Comparison of ENCODE assay signal across 28 mouse cellular contexts in the genomic region with DNA sequence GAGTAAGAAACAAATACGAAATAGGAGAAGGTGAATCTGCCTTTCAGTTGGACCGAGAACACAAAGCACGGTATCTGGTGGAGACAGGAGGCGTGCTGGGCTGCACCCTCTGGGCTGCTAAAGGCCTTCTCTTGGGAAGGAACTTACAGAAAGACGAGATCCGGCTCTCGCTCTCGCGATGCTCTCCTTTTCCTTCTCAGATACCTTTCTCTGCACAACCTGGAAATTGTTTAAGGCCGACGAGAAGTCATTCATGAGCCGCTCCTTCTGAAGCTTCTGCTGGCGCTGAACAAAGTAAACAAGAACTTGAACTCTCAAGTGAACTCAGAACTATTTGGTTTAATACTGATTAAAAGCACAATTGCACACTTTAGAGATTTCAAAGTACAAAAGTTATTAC. TPM values are rescaled to one million over a fixed set of nuclear protein-coding genes. Genes with fewer than 3 reads are reported as not detected.
DNase-seq lines count a peak whose midpoint lies in the region; ATAC-seq and TF ChIP-seq lines count a peak whose summit lies in the region.
"Had no signal": no experiment of that assay in that cellular context is flagged by ENCODE, and none has a peak within 500 bp of the region (broad histone marks: within the 10 kb centered on the region; RNA-seq: fewer than 3 reads in every experiment).

No protein-coding gene starts in this region.

- no peaks in the 10 kb centered on the region for H3K9me3 ChIP-seq in liver, embryonic 11.5 days (ENCODE audit: control insufficient read depth, low read length)
- H3K9me3 ChIP-seq in intestine, embryonic 14.5 days (ENCODE audit: control insufficient read depth, low read length), result no peaks in the 10 kb centered on the region
- no peaks in the 10 kb centered on the region for H3K9me3 ChIP-seq in lung, postnatal 0 days (ENCODE audit: low read length)
- H3K9me3 ChIP-seq in stomach, embryonic 16.5 days (replicated peaks; ENCODE audit: control insufficient read depth, low read length), result no peaks in the 10 kb centered on the region
- H3K9me3 ChIP-seq in hindbrain, embryonic 11.5 days (ENCODE audit: control insufficient read depth, low read length), result no peaks in the 10 kb centered on the region
- H3K9me3 ChIP-seq: forebrain, embryonic 12.5 days; hindbrain, embryonic 12.5 days; limb, embryonic 12.5 days; liver, embryonic 12.5 days had no signal

- TF ChIP-seq CTCF in liver, adult 2 months (IDR thresholded peaks at IDR 0.05; ENCODE audit: low read depth, low read length), result no peak
- no peak for TF ChIP-seq CTCF in lung, postnatal 0 days (IDR thresholded peaks at IDR 0.05)

- WGBS in liver, adult 2 months, result 70% methylated on average over 13 of the region's 13 CpGs
- 87% methylated on average over 13 of the region's 13 CpGs for WGBS in liver, embryonic 11.5 days
- WGBS in intestine, embryonic 14.5 days, result 82% methylated on average over 13 of the region's 13 CpGs
- WGBS in lung, postnatal 0 days, result 58% methylated on average over 13 of the region's 13 CpGs
- 70% methylated on average over 13 of the region's 13 CpGs for WGBS in stomach, embryonic 16.5 days
- 94% methylated on average over 13 of the region's 13 CpGs for WGBS in hindbrain, embryonic 11.5 days

- no peak overlapping the region for H3K9ac ChIP-seq in liver, adult 2 months (ENCODE audit: low read depth, low read length)
- H3K9ac ChIP-seq in liver, embryonic 11.5 days (ENCODE audit: low read depth, low read length), result no peak overlapping the region
- no peak overlapping the region for H3K9ac ChIP-seq in intestine, embryonic 14.5 days (ENCODE audit: low read length)
- no peak overlapping the region for H3K9ac ChIP-seq in lung, postnatal 0 days (replicated peaks; ENCODE audit: low read depth)
- H3K9ac ChIP-seq in stomach, embryonic 16.5 days (ENCODE audit: low read length), result no peak overlapping the region
- no peak overlapping the region for H3K9ac ChIP-seq in hindbrain, embryonic 11.5 days (ENCODE audit: low read depth, low read length)
- H3K9ac ChIP-seq: forebrain, embryonic 12.5 days; forebrain, postnatal 0 days; hindbrain, embryonic 12.5 days; limb, embryonic 12.5 days; liver, embryonic 12.5 days; liver, postnatal 0 days had no signal

- peak; percentile 78 for DNase-seq in liver, adult 2 months (ENCODE audit: extremely low read depth, low read depth, low spot score)
- DNase-seq in liver, embryonic 11.5 days (ENCODE audit: low spot score), result no peak
- peak; percentile 53 for DNase-seq in intestine, embryonic 14.5 days (ENCODE audit: low spot score)
- DNase-seq in lung, postnatal 0 days (ENCODE audit: low spot score), result peak; percentile 90
- DNase-seq in hindbrain, embryonic 11.5 days (ENCODE audit: low spot score), result no peak
- DNase-seq in frontal cortex, postnatal 36 days (ENCODE audit: low spot score in 2 of 2), result no peak
- no peak for DNase-seq in left cerebral cortex, postnatal 25 days (ENCODE audit: low spot score in 2 of 2)
- DNase-seq: adrenal gland, adult 2 months; adrenal gland, postnatal 36 days; cerebellum, adult 18-20 months; cerebellum, postnatal 14 days; forebrain, postnatal 0 days; gastrocnemius, postnatal 10 days; heart, postnatal 14 days; kidney, adult 2 months; kidney, postnatal 36 days; liver, postnatal 0 days; right cerebral cortex, adult 18-20 months; spleen, adult 18-20 months had no signal

- H3K4me3 ChIP-seq in liver, adult 2 months (ENCODE audit: insufficient read depth, low read depth, low read length), result no peak overlapping the region
- no peak overlapping the region for H3K4me3 ChIP-seq in liver, embryonic 11.5 days (ENCODE audit: low read depth, low read length)
- H3K4me3 ChIP-seq in intestine, embryonic 14.5 days (ENCODE audit: low read depth, low read length), result no peak overlapping the region
- H3K4me3 ChIP-seq in lung, postnatal 0 days (ENCODE audit: low read depth, low read length), result no peak overlapping the region
- H3K4me3 ChIP-seq in stomach, embryonic 16.5 days (replicated peaks; ENCODE audit: low read length), result no peak overlapping the region
- H3K4me3 ChIP-seq in hindbrain, embryonic 11.5 days (ENCODE audit: low read depth, low read length), result no peak overlapping the region
- H3K4me3 ChIP-seq: erythroblast, embryonic 14.5 days; forebrain, embryonic 12.5 days; hindbrain, embryonic 12.5 days; limb, embryonic 12.5 days; liver, embryonic 12.5 days had no signal

- no peak overlapping the region for H3K27ac ChIP-seq in liver, adult 2 months (replicated peaks; ENCODE audit: insufficient read depth, low read depth, low read length)
- no peak overlapping the region for H3K27ac ChIP-seq in liver, embryonic 11.5 days (ENCODE audit: low read depth, low read length)
- no peak overlapping the region for H3K27ac ChIP-seq in intestine, embryonic 14.5 days (ENCODE audit: low read depth)
- H3K27ac ChIP-seq in lung, postnatal 0 days (ENCODE audit: low read length), result peak overlapping the region; percentile 15; the same call in 1 of the 2 replicates
- peak overlapping the region; percentile 34; the same call in 1 of the 2 replicates for H3K27ac ChIP-seq in stomach, embryonic 16.5 days (ENCODE audit: low read length)
- no peak overlapping the region for H3K27ac ChIP-seq in hindbrain, embryonic 11.5 days (ENCODE audit: low read depth, low read length)
- H3K27ac ChIP-seq: forebrain, embryonic 12.5 days; hindbrain, embryonic 12.5 days; limb, embryonic 12.5 days; liver, embryonic 12.5 days had no signal

- H3K79me2 ChIP-seq in liver, adult 2 months (ENCODE audit: control insufficient read depth, insufficient read depth, low read length), result no peaks in the 10 kb centered on the region

- no peak overlapping the region for H3K4me2 ChIP-seq in liver, embryonic 11.5 days
- no peak overlapping the region for H3K4me2 ChIP-seq in intestine, embryonic 14.5 days (ENCODE audit: low read length)
- H3K4me2 ChIP-seq in lung, postnatal 0 days (replicated peaks; ENCODE audit: low read depth, low read length), result 0 out of 2 replicates have a peak overlapping the region, but pooled peaks have one; percentile 6
- no peak overlapping the region for H3K4me2 ChIP-seq in stomach, embryonic 16.5 days (ENCODE audit: low read depth, low read length)
- H3K4me2 ChIP-seq in hindbrain, embryonic 11.5 days (replicated peaks; ENCODE audit: low read depth, low read length), result no peak overlapping the region
- H3K4me2 ChIP-seq: forebrain, embryonic 12.5 days; hindbrain, embryonic 12.5 days; limb, embryonic 12.5 days; liver, embryonic 12.5 days; midbrain, embryonic 11.5 days had no signal

- intact Hi-C loops in left cerebral cortex, postnatal 25 days (cut with DNase I), result no loop called here

- ATAC-seq in liver, embryonic 11.5 days (replicated peaks; ENCODE audit: low FRiP score), result no peak
- no peak for ATAC-seq in intestine, embryonic 14.5 days (replicated peaks; ENCODE audit: low FRiP score, low TSS enrichment, low read depth)
- peak; percentile 87 for ATAC-seq in lung, postnatal 0 days
- ATAC-seq in stomach, embryonic 16.5 days (ENCODE audit: insufficient read depth, low FRiP score), result peak; percentile 53; the same call in 1 of the 2 replicates
- no peak for ATAC-seq in hindbrain, embryonic 11.5 days (ENCODE audit: low FRiP score)
- ATAC-seq: forebrain, postnatal 0 days; liver, embryonic 12.5 days; liver, postnatal 0 days; midbrain, embryonic 16.5 days; Patski had no signal

- H3K4me1 ChIP-seq in liver, adult 2 months (ENCODE audit: control insufficient read depth, insufficient read depth, low read length), result no peaks in the 10 kb centered on the region
- 0 out of 2 replicates have a peak, but pooled peaks cover 3% of the 10 kb centered on the region for H3K4me1 ChIP-seq in liver, embryonic 11.5 days (replicated peaks; ENCODE audit: control insufficient read depth, insufficient read depth, low read length)
- H3K4me1 ChIP-seq in intestine, embryonic 14.5 days (replicated peaks; ENCODE audit: control insufficient read depth, insufficient read depth, low read length), result no peaks in the 10 kb centered on the region
- H3K4me1 ChIP-seq in lung, postnatal 0 days (ENCODE audit: insufficient read depth, low read depth, low read length), result no peaks in the 10 kb centered on the region
- H3K4me1 ChIP-seq in stomach, embryonic 16.5 days (ENCODE audit: control insufficient read depth, insufficient read depth, low read length), result no peaks in the 10 kb centered on the region
- no peaks in the 10 kb centered on the region for H3K4me1 ChIP-seq in hindbrain, embryonic 11.5 days (replicated peaks; ENCODE audit: control insufficient read depth, insufficient read depth, low read length)
- H3K4me1 ChIP-seq: forebrain, embryonic 12.5 days; hindbrain, embryonic 12.5 days; limb, embryonic 12.5 days had no signal

- H3K27me3 ChIP-seq in liver, adult 2 months (ENCODE audit: control insufficient read depth, insufficient read depth, low read length), result no peaks in the 10 kb centered on the region
- no peaks in the 10 kb centered on the region for H3K27me3 ChIP-seq in liver, embryonic 11.5 days (replicated peaks; ENCODE audit: control insufficient read depth, insufficient read depth, low read length)
- H3K27me3 ChIP-seq in intestine, embryonic 14.5 days (replicated peaks; ENCODE audit: control insufficient read depth, insufficient read depth, low read length), result no peaks in the 10 kb centered on the region
- no peaks in the 10 kb centered on the region for H3K27me3 ChIP-seq in lung, postnatal 0 days (replicated peaks; ENCODE audit: insufficient read depth, low read length)
- no peaks in the 10 kb centered on the region for H3K27me3 ChIP-seq in stomach, embryonic 16.5 days (ENCODE audit: control insufficient read depth, insufficient read depth, low read length)
- H3K27me3 ChIP-seq in hindbrain, embryonic 11.5 days (ENCODE audit: control insufficient read depth, insufficient read depth, low read length), result no peaks in the 10 kb centered on the region
- H3K27me3 ChIP-seq: forebrain, embryonic 12.5 days; hindbrain, embryonic 12.5 days; limb, embryonic 12.5 days; liver, embryonic 12.5 days; Patski had no signal

- no peak; the same call in 1 of the 2 replicates for TF ChIP-seq EP300 in lung, postnatal 0 days (IDR thresholded peaks at IDR 0.05)

- TF ChIP-seq POLR2A in liver, adult 2 months (IDR thresholded peaks at IDR 0.05; ENCODE audit: extremely low read depth, insufficient read depth, low read length), result no peak

- H3K36me3 ChIP-seq in liver, adult 2 months (ENCODE audit: control insufficient read depth, insufficient read depth, low read length), result peaks cover 49% of the 10 kb centered on the region
- H3K36me3 ChIP-seq in liver, embryonic 11.5 days (ENCODE audit: control insufficient read depth, insufficient read depth, low read length), result peaks cover 27% of the 10 kb centered on the region
- H3K36me3 ChIP-seq in intestine, embryonic 14.5 days (ENCODE audit: control insufficient read depth, insufficient read depth, low read length), result peaks cover 71% of the 10 kb centered on the region
- H3K36me3 ChIP-seq in lung, postnatal 0 days (ENCODE audit: insufficient read depth, low read length), result peaks cover 19% of the 10 kb centered on the region
- H3K36me3 ChIP-seq in stomach, embryonic 16.5 days (ENCODE audit: control insufficient read depth, insufficient read depth, low read length), result peaks cover 12% of the 10 kb centered on the region
- peaks cover 5% of the 10 kb centered on the region; the same call in 1 of the 2 replicates for H3K36me3 ChIP-seq in hindbrain, embryonic 11.5 days (ENCODE audit: control insufficient read depth, insufficient read depth, low read length)

RNA-seq across cellular contexts. Expression of a gene that starts 20.0 kb away (rescaled TPM):
- total RNA-seq in liver, adult 2 months (2014; rRNA removed), result 9.3 and 9.8 TPM in 2 replicates
- 9.3 and 10.9 TPM in 2 replicates for polyA plus RNA-seq in liver, adult 2 months (2012; rRNA removed)
- 44.0 and 50.5 TPM in 2 replicates for polyA plus RNA-seq in liver, embryonic 11.5 days (2014; fragmentation: Nextera tagmentation; extraction: Ambion mirVana)
- 63.1 and 72.4 TPM in 2 replicates for polyA plus RNA-seq in intestine, embryonic 14.5 days (2014; fragmentation: Nextera tagmentation; extraction: Ambion mirVana)
- polyA plus RNA-seq in lung, postnatal 0 days (2015; fragmentation: Nextera tagmentation; extraction: Ambion mirVana), result 18.3 and 21.0 TPM in 2 replicates
- polyA plus RNA-seq in stomach, embryonic 16.5 days (2015; fragmentation: Nextera tagmentation; extraction: Ambion mirVana), result 52.0 and 54.1 TPM in 2 replicates
- 87.2 and 114 TPM in 2 replicates for polyA plus RNA-seq in hindbrain, embryonic 11.5 days (2014; fragmentation: Nextera tagmentation; extraction: Ambion mirVana)
- 10 to 100 TPM; 43.9 to 45.2 TPM for total RNA-seq in left cerebral cortex, postnatal 25 days (2021)

RNA-seq across cellular contexts. Expression of a gene that starts 21.3 kb away (rescaled TPM):
- total RNA-seq in liver, adult 2 months (2014; rRNA removed), result 13.6 and 15.2 TPM in 2 replicates
- 5.7 and 6.9 TPM in 2 replicates for polyA plus RNA-seq in liver, adult 2 months (2012; rRNA removed)
- polyA plus RNA-seq in liver, embryonic 11.5 days (2014; fragmentation: Nextera tagmentation; extraction: Ambion mirVana), result 33.1 and 34.9 TPM in 2 replicates
- polyA plus RNA-seq in intestine, embryonic 14.5 days (2014; fragmentation: Nextera tagmentation; extraction: Ambion mirVana), result 58.1 and 63.4 TPM in 2 replicates
- 80.8 and 85.9 TPM in 2 replicates for polyA plus RNA-seq in lung, postnatal 0 days (2015; fragmentation: Nextera tagmentation; extraction: Ambion mirVana)
- polyA plus RNA-seq in stomach, embryonic 16.5 days (2015; fragmentation: Nextera tagmentation; extraction: Ambion mirVana), result 59.6 and 62.7 TPM in 2 replicates
- 105 and 106 TPM in 2 replicates for polyA plus RNA-seq in hindbrain, embryonic 11.5 days (2014; fragmentation: Nextera tagmentation; extraction: Ambion mirVana)
- total RNA-seq in left cerebral cortex, postnatal 25 days (2021), result 10 to 100 TPM; 98.7 to 100.0 TPM

RNA-seq across cellular contexts. Expression of a gene that starts 59.3 kb away (rescaled TPM):
- total RNA-seq in liver, adult 2 months (2014; rRNA removed), result 11.3 and 11.6 TPM in 2 replicates
- polyA plus RNA-seq in liver, adult 2 months (2012; rRNA removed), result 4.9 and 5.8 TPM in 2 replicates
- polyA plus RNA-seq in liver, embryonic 11.5 days (2014; fragmentation: Nextera tagmentation; extraction: Ambion mirVana), result 27.8 and 32.2 TPM in 2 replicates
- 40.1 and 41.9 TPM in 2 replicates for polyA plus RNA-seq in intestine, embryonic 14.5 days (2014; fragmentation: Nextera tagmentation; extraction: Ambion mirVana)
- 53.9 and 57.6 TPM in 2 replicates for polyA plus RNA-seq in lung, postnatal 0 days (2015; fragmentation: Nextera tagmentation; extraction: Ambion mirVana)
- 31.9 and 34.0 TPM in 2 replicates for polyA plus RNA-seq in stomach, embryonic 16.5 days (2015; fragmentation: Nextera tagmentation; extraction: Ambion mirVana)
- 29.7 and 31.9 TPM in 2 replicates for polyA plus RNA-seq in hindbrain, embryonic 11.5 days (2014; fragmentation: Nextera tagmentation; extraction: Ambion mirVana)
- total RNA-seq in left cerebral cortex, postnatal 25 days (2021), result 10 to 100 TPM; 45.8 to 55.0 TPM

Comparison
In these comparisons a context has a peak if more than half of its experiments do, and no peak if none do; other contexts are left out.
1. DNase-seq: peak in liver, adult 2 months (single experiment), intestine, embryonic 14.5 days (single experiment) and lung, postnatal 0 days (single experiment); none in liver, embryonic 11.5 days (single experiment), hindbrain, embryonic 11.5 days (single experiment), frontal cortex, postnatal 36 days (0 of 2) and left cerebral cortex, postnatal 25 days (0 of 2).
2. H3K27ac ChIP-seq: peak in lung, postnatal 0 days (single experiment) and stomach, embryonic 16.5 days (single experiment); none in liver, adult 2 months (single experiment), liver, embryonic 11.5 days (single experiment), intestine, embryonic 14.5 days (single experiment) and hindbrain, embryonic 11.5 days (single experiment).
3. ATAC-seq: peak in lung, postnatal 0 days (single experiment) and stomach, embryonic 16.5 days (single experiment); none in liver, embryonic 11.5 days (single experiment), intestine, embryonic 14.5 days (single experiment) and hindbrain, embryonic 11.5 days (single experiment).